Mouse (Mus musculus): ENCODE results near the gene Lrrc75b.

- TF ChIP-seq POLR2A (IDR thresholded peaks at IDR 0.05; ENCODE audit: insufficient read depth, low read length) (no peak), CTCF (IDR thresholded peaks at IDR 0.05; ENCODE audit: low read depth, low read length) (no peak)
These were observed 4.6 kb upstream of the Lrrc75b start for GRCm38 (mm10) chr10:75564687-75565265.

All from ES-Bruce4 (cell line).